Mouse (Mus musculus): Measurements from ENCODE around the gene R3hcc1l.

R3hcc1l gene

GRCm38 (mm10) chr19:42518620-42519310 lies at the start of gene R3hcc1l:
Gene R3hcc1l (plus strand): TSS chr19:42518759.
- DNase-seq (ENCODE audit: low spot score) = peak; percentile 98

GRCm38 (mm10) chr19:42471571-42471970 lies 47.0 kb upstream of the R3hcc1l start:
- no peak for DNase-seq (ENCODE audit: low spot score)

DNA sequence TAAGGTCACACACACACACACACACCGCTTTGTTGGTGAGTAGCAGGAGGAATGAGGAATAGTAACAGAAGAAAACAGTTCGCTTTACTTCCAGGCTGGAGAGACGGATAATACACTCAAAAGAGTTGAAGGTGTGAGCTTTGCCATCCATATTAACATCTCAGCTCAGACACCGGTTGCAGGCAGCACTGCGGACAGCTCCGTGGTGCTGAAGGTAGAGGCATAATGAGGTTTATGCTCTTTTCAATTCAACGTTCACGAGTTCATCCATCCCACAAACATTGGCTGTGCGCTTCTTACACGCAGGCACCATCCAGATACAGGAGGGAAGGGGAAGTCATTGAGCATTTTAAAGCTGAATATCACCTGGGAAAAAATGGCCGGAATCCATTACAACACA lies 45.7 kb upstream of the R3hcc1l start:
- no peak for DNase-seq (ENCODE audit: low spot score)

- no peak for DNase-seq (ENCODE audit: low spot score)
These were observed 40.8 kb upstream of the R3hcc1l start for GRCm38 (mm10) chr19:42477769-42478168.

GRCm38 (mm10) chr19:42478303-42478702 lies 40.3 kb upstream of the R3hcc1l start:
- DNase-seq (ENCODE audit: low spot score) = no peak

GRCm38 (mm10) chr19:42485443-42485842 lies 33.1 kb upstream of the R3hcc1l start:
- DNase-seq (ENCODE audit: low spot score) = no peak

- no peak for DNase-seq (ENCODE audit: low spot score)
These were observed 31.3 kb upstream of the R3hcc1l start for GRCm38 (mm10) chr19:42487261-42487660.

DNA sequence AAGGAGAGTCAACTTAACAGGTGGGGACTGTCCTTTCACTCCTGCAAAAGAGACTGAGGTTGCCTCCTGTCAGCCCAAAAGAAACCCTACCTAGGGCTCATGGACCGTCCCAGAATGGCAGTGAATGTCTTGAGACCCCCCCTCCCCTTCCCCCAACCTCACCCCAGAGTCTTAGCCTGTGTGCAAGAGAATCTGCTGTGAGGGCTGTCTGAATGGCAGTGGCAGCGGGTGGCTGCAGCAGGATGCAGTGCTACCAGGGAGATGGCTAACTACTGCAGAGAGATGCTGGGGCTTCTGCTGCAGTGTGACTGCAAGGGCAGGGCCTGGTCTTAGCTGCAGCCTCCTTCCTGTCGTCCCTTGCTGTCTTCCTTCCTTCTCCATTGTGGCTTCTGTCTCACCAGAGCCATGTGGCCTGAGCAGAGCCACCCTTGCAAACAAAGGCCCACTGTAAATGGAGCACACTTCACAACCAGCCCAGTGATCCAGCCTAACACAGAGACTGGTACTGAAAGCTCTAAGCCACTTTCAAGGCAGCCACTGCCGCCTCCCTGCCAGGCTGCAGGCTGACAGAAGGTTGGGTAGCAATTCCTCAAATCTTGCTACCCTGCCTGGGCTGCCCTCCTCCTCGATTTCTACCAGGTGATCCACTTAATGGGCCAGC lies 25.2 kb upstream of the R3hcc1l start:
- no peak for DNase-seq (ENCODE audit: low spot score)

DNA sequence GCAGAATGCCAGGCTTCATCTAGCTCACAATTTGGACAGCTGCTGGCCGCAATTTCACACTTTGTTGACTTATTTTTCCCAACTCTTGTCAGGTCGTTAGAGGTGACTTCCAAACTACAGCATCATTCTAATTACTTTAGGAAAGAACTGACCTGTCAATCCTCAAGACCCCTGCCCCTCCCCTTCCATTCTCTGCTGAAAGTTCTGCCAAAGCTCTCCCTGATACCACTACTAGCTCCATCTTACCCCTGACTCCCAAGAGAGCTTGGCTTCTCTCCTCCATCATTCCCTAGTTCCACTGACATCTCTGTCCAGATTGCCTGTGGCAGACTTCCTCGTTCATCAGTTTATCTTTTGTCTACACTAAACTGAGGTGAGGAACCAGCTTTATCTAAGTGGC lies 14.4 kb upstream of the R3hcc1l start:
- no peak for DNase-seq (ENCODE audit: low spot score)

DNA sequence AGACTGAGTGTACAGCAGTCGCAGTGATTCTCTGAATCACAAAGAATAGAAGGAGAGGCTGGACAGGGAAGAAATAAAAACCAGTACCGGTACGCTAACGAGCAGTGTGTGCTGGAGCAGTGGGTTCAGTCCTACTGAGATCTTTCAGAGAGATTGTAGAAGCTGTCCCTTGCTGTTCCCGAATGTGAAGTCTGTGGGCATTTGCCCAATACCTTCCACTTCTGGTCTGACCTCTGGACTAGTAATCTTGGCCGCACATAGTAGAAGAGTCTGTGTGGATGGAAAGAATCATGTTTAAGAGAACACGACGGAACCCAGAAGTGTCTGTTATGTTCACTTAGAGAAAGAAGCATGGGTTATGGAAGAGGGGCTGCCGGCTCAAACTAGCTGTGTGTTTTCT lies 8.9 kb upstream of the R3hcc1l start:
- no peak for DNase-seq (ENCODE audit: low spot score)

DNA sequence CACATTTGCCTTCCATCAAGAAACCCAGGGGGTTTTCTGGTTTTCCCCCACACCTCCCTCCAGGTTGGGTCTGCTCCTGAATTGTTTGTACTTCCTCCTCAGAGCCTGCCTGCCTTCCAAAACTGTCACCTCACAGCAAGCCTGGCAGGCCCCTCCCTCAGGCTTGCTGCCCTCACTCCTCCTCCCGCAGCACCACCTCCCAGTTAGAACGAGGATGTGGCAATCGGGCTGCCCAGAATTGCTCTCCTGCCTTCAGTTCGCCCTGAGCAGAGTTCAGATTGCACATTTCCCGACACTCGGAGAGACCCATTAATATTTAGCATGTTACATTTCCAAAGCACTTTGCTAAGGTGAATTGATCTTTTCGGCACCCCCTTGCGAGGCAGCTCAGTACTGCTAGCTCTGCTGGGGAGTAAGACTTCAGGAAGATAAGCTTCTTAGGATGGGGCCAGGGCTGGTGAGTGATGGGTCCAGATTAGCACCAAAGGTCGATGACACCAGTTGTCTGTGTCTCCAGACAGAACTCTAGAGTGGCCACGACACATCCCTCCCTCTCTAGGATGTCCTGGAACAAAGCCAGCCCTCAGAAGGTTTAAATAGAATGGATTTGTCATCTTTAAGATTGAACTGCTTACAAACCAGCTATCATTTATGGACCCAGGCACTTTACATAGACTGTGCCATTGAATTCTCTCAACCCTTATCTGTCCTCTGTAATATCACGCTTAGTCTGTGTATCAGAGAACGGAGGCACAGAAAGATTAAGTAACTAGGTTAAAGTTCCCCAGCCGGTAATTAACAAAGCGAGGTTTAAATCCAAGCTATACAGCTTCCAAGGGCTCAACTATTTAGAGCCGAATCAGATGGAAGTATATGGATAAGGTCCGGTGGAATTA lies 8.0 kb upstream of the R3hcc1l start:
- DNase-seq (ENCODE audit: low spot score) = no peak

DNA sequence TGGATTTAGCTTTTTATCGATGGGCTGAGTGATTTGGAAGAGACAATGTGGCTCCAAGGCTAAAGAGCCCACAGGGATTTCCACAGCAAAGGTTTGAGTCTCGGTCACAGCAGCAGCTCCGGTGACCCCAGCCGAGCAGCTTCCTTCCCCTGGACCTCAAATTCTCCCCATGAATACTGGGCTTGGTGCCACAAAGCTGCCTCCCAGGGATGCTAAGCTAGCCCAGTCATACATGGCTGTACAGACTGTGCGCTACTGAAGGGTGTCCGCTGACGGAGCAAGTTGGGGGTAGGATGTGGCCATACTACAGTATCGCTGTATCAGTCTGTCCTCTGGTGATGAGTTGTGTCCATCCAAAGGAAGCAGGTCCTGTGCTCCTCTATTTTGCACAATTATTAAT lies 2.9 kb upstream of the R3hcc1l start:
- DNase-seq (ENCODE audit: low spot score) = no peak

- DNase-seq (ENCODE audit: low spot score) = no peak
These were observed 2.4 kb upstream of the R3hcc1l start for GRCm38 (mm10) chr19:42516121-42516520.

- no peak for DNase-seq (ENCODE audit: low spot score)
These were observed 471 bp upstream of the R3hcc1l start for GRCm38 (mm10) chr19:42517957-42518619.

GRCm38 (mm10) chr19:42519760-42520159 lies 1.2 kb downstream of the R3hcc1l start:
- DNase-seq (ENCODE audit: low spot score) = no peak

- no peak for DNase-seq (ENCODE audit: low spot score)
These were observed 6.1 kb downstream of the R3hcc1l start for GRCm38 (mm10) chr19:42524703-42525102.

- DNase-seq (ENCODE audit: low spot score) = peak; percentile 42
These were observed 11.5 kb downstream of the R3hcc1l start for GRCm38 (mm10) chr19:42529992-42530437.

GRCm38 (mm10) chr19:42534427-42534826 lies 15.9 kb downstream of the R3hcc1l start:
- DNase-seq (ENCODE audit: low spot score) = no peak

DNA sequence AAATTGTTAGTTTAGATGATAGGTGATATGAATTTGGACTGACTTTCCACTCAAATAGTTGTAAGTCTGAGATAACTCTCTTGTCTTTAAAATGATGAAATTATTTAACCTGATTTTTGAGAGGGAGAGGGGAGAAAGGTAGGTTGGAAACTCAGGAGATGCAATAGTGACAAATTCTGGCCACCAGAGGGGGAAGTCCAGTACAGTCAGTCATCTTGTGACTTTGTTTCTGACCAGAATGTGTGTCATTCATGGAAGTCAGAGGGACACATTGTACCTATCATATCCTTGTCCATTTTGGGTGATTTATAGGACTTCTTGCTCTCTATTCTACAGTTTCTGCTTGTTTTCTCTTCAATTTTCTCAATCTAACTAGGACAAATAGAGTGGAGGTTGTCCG lies 19.0 kb downstream of the R3hcc1l start:
- no peak for DNase-seq (ENCODE audit: low spot score)

GRCm38 (mm10) chr19:42538911-42539310 lies 20.4 kb downstream of the R3hcc1l start:
- no peak for DNase-seq (ENCODE audit: low spot score)

DNA sequence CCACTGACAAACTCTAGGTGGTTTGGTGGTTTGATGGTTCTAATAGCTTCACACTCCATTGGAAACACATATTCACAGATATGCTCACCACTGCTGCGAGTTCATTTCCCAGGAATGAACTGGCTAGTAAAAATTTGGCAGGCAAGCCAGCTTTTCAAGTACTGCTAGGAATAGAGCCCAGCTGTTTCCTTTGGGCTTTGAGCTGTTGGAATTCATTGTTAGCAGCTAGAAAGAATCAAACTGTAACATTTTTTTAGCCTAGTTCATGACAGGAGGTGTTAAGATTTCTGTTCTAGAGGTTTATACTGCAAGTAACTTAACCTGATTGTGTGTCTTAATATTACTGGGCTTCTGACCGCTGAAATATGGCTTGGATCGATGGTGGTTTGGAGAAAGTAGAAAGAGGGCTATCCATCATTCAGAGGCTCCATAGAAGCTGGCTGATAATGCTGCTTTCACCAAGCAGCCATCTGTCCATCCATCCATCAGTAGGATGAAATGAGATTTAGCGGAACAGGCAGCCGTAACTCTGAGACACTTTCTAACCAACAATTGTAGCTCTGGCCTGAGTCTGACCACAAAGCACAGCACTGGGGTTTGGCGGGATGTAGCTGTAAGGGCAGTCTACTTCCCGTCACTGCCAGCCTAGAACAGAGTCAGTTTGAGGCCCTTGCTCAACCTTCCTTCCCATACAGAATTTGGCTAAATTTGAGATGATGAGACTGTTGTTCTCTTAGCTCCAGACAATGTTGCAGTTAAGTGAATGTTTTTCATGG lies 21.0 kb downstream of the R3hcc1l start:
- DNase-seq (ENCODE audit: low spot score) = no peak

Data from urinary bladder, postnatal 14 days (tissue).